Mouse (Mus musculus): Measurements from ENCODE around the gene Dcbld1. TPM values are rescaled to one million over a fixed set of nuclear protein-coding genes. Genes with fewer than 3 reads are reported as not detected.

Dcbld1 gene
- polyA plus RNA-seq, 1 experiment: 0.01 TPM

DNA sequence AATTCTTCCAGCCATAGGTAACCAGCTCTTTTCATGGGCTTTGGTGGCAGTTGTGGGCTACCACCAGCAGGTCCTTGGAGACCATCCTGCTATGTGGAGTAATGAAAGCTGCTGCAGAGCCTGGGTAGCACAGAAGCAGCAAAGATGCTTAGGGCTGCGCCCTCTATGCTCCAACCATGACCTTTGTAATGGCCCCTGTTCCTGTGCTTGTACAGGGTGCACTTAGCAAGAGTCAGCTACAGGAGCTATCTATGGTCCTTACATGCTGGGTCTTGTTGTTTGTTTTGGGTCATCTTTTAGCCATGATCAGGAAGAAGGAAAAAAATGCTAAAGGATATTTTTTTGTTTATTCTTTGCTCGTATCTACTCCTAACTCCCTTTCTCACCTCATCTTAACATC, 24.3 kb downstream of the Dcbld1 start:
- Histone ChIP-seq H3K4me1 (ENCODE audit: control insufficient read depth) (no peaks in the 10 kb centered on the region), H3K9me3 (ENCODE audit: control insufficient read depth, low read length) (no peaks in the 10 kb centered on the region), H3K4me3 (replicated peaks) (no peak overlapping the region), H3K27me3 (ENCODE audit: control insufficient read depth) (no peaks in the 10 kb centered on the region), H3K36me3 (ENCODE audit: control insufficient read depth) (no peaks in the 10 kb centered on the region)
- no peak for TF ChIP-seq TAL1 (IDR thresholded peaks at IDR 0.05; ENCODE audit: low read length)
- no peak for TF ChIP-seq GATA1 (IDR thresholded peaks at IDR 0.05; ENCODE audit: low read length)

DNA sequence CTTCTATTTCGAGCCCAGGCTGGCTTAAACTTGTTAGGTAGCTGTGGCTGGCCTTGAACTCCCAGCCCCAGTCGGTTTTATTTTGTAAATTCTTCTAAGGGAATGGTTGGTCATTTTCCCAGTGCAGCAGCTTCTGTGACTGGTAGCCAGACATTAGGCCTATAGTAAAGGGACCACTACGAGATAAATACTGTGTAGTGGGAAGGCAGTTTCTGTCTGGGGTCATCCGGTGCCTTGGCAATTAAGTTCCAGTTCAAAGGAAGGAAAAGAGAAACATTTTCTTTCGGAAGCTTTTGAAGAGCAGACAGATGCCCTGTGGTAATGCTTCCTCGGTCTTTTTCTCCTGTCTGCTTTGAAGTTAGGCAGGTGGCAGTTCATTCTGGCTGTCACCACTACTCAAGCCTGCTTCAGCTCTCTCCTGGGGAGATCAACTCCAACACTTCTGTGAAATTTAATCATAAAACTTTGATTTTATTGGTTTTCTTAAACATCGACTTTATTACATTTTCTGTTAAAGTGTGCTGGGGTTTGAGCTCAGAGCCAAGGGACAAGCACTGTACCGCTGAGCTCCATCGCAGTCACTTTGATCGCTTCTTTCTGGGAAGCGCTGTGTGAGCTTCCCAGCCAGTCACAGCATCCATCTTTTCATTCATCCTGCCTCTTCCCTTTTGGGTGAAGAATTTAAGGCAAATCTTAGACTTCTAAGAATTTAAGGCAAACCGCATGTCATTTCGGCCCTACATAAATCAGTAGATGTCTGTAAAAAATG, 24.9 kb downstream of the Dcbld1 start:
- H3K4me3 ChIP-seq (replicated peaks): no peak overlapping the region
- no peaks in the 10 kb centered on the region for H3K27me3 ChIP-seq (ENCODE audit: control insufficient read depth)
- TF ChIP-seq TAL1 (IDR thresholded peaks at IDR 0.05; ENCODE audit: low read length) (no peak), GATA1 (IDR thresholded peaks at IDR 0.05; ENCODE audit: low read length) (no peak)
- H3K36me3 ChIP-seq (ENCODE audit: control insufficient read depth): no peaks in the 10 kb centered on the region
- no peaks in the 10 kb centered on the region for H3K4me1 ChIP-seq (ENCODE audit: control insufficient read depth)
- no peaks in the 10 kb centered on the region for H3K9me3 ChIP-seq (ENCODE audit: control insufficient read depth, low read length)

GRCm38 (mm10) chr10:52260209-52260608, 26.8 kb downstream of the Dcbld1 start:
- H3K27me3 ChIP-seq (ENCODE audit: control insufficient read depth): no peaks in the 10 kb centered on the region
- H3K36me3 ChIP-seq (ENCODE audit: control insufficient read depth): no peaks in the 10 kb centered on the region; the same call in 1 of the 2 replicates
- H3K4me1 ChIP-seq (ENCODE audit: control insufficient read depth): no peaks in the 10 kb centered on the region
- no peaks in the 10 kb centered on the region for H3K9me3 ChIP-seq (ENCODE audit: control insufficient read depth, low read length)
- TF ChIP-seq GATA1 (IDR thresholded peaks at IDR 0.05; ENCODE audit: low read length) (no peak), TAL1 (IDR thresholded peaks at IDR 0.05; ENCODE audit: low read length) (no peak)
- H3K4me3 ChIP-seq (replicated peaks): no peak overlapping the region

- Histone ChIP-seq H3K27me3 (ENCODE audit: control insufficient read depth) (no peaks in the 10 kb centered on the region), H3K4me3 (replicated peaks) (no peak overlapping the region), H3K36me3 (ENCODE audit: control insufficient read depth) (no peaks in the 10 kb centered on the region; the same call in 1 of the 2 replicates), H3K4me1 (ENCODE audit: control insufficient read depth) (peaks cover 3% of the 10 kb centered on the region; the same call in 1 of the 2 replicates), H3K9me3 (ENCODE audit: control insufficient read depth, low read length) (no peaks in the 10 kb centered on the region; the same call in 1 of the 2 replicates)
- TF ChIP-seq GATA1 (IDR thresholded peaks at IDR 0.05; ENCODE audit: low read length): no peak
- no peak for TF ChIP-seq TAL1 (IDR thresholded peaks at IDR 0.05; ENCODE audit: low read length)
These were observed 30.7 kb downstream of the Dcbld1 start for GRCm38 (mm10) chr10:52264162-52264561.

DNA sequence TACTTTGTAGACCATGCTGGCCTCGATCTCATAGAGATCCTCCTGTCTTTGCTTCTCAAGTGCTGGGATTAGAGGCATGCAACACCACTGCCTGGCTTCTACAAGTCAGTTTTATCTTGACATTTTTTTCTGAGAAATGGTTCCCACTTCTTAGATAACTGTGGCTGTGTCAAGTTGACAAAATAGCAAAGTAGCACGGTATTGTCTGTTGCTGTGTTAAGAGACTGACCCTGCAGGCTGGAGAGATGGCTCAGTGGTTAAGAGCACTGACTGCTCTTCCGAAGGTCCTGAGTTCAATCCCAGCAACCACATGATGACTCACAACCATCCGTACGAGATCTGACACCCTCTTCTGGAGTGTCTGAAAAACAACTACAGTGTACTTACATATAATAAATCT, 35.5 kb downstream of the Dcbld1 start:
- no peaks in the 10 kb centered on the region; the same call in 1 of the 2 replicates for H3K9me3 ChIP-seq (ENCODE audit: control insufficient read depth, low read length)
- H3K36me3 ChIP-seq (ENCODE audit: control insufficient read depth): no peaks in the 10 kb centered on the region; the same call in 1 of the 2 replicates
- TF ChIP-seq GATA1 (IDR thresholded peaks at IDR 0.05; ENCODE audit: low read length): no peak
- H3K4me1 ChIP-seq (ENCODE audit: control insufficient read depth): peaks cover 5% of the 10 kb centered on the region
- no peak overlapping the region for H3K4me3 ChIP-seq (replicated peaks)
- no peaks in the 10 kb centered on the region for H3K27me3 ChIP-seq (ENCODE audit: control insufficient read depth)

GRCm38 (mm10) chr10:52271385-52271784, 38.0 kb downstream of the Dcbld1 start:
- Histone ChIP-seq H3K9me3 (ENCODE audit: control insufficient read depth, low read length) (no peaks in the 10 kb centered on the region), H3K4me3 (replicated peaks) (no peak overlapping the region), H3K4me1 (ENCODE audit: control insufficient read depth) (peaks cover 5% of the 10 kb centered on the region), H3K27me3 (ENCODE audit: control insufficient read depth) (no peaks in the 10 kb centered on the region), H3K36me3 (ENCODE audit: control insufficient read depth) (no peaks in the 10 kb centered on the region; the same call in 1 of the 2 replicates)
- TF ChIP-seq GATA1 (IDR thresholded peaks at IDR 0.05; ENCODE audit: low read length) (no peak), TAL1 (IDR thresholded peaks at IDR 0.05; ENCODE audit: low read length) (no peak)

GRCm38 (mm10) chr10:52273012-52273411, 39.6 kb downstream of the Dcbld1 start:
- TF ChIP-seq TAL1 (IDR thresholded peaks at IDR 0.05; ENCODE audit: low read length) (no peak), GATA1 (IDR thresholded peaks at IDR 0.05; ENCODE audit: low read length) (no peak)
- Histone ChIP-seq H3K9me3 (ENCODE audit: control insufficient read depth, low read length) (no peaks in the 10 kb centered on the region), H3K36me3 (ENCODE audit: control insufficient read depth) (no peaks in the 10 kb centered on the region), H3K27me3 (ENCODE audit: control insufficient read depth) (no peaks in the 10 kb centered on the region), H3K4me3 (replicated peaks) (no peak overlapping the region), H3K4me1 (ENCODE audit: control insufficient read depth) (peaks cover 5% of the 10 kb centered on the region)

DNA sequence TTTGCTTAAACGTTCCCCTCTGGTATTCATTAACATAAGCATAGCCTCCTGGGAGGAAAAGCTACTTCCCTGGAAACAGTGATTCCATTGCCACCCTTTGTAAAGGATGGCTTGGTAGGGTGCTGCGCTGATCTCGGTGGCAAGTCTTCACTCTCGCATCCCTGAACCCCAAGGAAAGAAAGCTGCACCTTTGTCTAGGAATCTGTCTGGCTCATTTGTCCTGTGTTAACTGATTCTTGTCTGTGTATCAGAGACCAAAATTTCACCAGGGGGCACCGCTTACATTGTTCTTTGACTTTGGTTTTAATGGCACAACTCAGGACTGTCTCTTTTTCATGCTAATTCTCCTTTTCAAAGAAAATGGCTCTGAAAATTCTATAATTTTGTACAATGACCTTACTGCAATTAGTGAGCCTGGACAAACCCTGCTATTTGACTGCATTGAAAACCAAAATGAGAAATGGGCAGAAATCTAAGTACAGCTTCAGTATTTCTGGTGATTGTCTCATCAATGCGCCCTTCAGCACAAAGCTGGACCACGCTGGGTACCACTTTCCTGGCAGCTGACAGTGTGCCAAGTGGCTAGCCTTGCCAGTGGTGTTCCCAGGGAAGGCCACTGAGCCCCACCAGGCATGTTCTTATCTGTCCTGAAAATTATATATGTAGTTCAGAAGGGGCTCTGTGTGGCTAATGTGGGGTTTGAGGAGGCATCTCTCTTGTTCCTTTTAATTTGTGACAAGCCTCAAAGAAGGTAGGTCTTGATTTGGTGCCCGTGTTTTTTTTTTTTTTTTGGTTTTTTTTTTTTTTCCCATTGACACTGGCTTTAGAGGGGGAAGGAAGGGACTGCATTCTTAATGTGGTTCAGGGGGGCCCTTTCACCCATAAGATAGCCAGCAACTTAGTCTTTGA, 40.8 kb downstream of the Dcbld1 start:
- no peaks in the 10 kb centered on the region for H3K9me3 ChIP-seq (ENCODE audit: control insufficient read depth, low read length)
- no peak overlapping the region for H3K4me3 ChIP-seq (replicated peaks)
- H3K36me3 ChIP-seq (ENCODE audit: control insufficient read depth): no peaks in the 10 kb centered on the region
- no peak for TF ChIP-seq TAL1 (IDR thresholded peaks at IDR 0.05; ENCODE audit: low read length)
- no peak for TF ChIP-seq GATA1 (IDR thresholded peaks at IDR 0.05; ENCODE audit: low read length)
- H3K4me1 ChIP-seq (ENCODE audit: control insufficient read depth): peaks cover 2% of the 10 kb centered on the region
- no peaks in the 10 kb centered on the region for H3K27me3 ChIP-seq (ENCODE audit: control insufficient read depth)
